Mouse (Mus musculus): ENCODE data around the gene Fxyd3. TPM values are rescaled to one million over a fixed set of nuclear protein-coding genes. Genes with fewer than 3 reads are reported as not detected.

Fxyd3 gene
- total and polyA plus RNA-seq, 2 experiments from 2014 or later = 1.5 TPM; not detected in 1

DNA sequence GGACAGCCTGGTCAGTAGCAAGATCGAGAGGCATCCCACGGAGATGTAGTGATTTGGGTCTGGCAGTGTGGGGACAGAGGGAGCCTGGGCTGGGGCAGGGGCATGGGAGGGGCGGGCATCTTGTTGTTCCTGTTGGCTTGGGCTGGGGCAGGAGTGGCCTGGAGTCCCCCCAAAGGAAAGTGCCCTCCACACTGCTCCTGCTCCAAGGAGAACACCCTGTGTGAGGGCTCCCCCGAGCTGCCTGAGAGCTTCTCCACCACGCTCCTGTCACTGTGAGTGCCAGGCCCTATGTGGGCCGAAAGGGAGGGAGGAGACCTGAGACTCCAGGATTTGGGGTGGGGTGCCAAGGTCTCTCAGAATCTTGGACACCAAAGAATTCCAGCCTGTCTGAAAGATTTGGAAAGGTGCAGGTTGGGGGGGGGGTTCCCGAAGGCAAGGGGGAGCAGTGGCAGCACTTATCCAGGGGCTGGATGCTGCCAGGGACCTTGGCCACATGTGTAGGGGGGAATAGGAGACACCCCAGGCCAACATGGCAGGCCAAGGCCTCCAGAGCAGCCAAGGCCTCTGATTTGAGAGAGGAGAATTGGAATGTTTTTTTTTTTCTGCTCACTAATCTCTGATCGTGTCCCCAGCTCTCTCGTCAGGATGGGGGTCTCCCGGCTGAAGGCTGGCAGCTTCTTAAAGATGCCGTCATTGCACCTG lies 16.4 kb downstream of the Fxyd3 start:
- H3K27ac ChIP-seq = no peak overlapping the region
- DNase-seq (ENCODE audit: low spot score) = no peak
- H3K36me3 ChIP-seq (ENCODE audit: insufficient read depth, low read length) = no peaks in the 10 kb centered on the region
- no peak for TF ChIP-seq CTCF (IDR thresholded peaks at IDR 0.05; ENCODE audit: low read depth)
- H3K9ac ChIP-seq (replicated peaks; ENCODE audit: low read length) = no peak overlapping the region
- 0 out of 2 replicates have a peak, but pooled peaks cover 3% of the 10 kb centered on the region for H3K4me1 ChIP-seq (ENCODE audit: insufficient read depth, low read length)
- no peak for ATAC-seq
- WGBS = 51% methylated on average over 11 of the region's 11 CpGs
- no peak overlapping the region for H3K4me2 ChIP-seq (ENCODE audit: low read depth, low read length)
- H3K9me3 ChIP-seq (ENCODE audit: low read length) = no peaks in the 10 kb centered on the region
- H3K4me3 ChIP-seq (ENCODE audit: low read length) = no peak overlapping the region
- H3K27me3 ChIP-seq (ENCODE audit: insufficient read depth, low read length) = no peaks in the 10 kb centered on the region

DNA sequence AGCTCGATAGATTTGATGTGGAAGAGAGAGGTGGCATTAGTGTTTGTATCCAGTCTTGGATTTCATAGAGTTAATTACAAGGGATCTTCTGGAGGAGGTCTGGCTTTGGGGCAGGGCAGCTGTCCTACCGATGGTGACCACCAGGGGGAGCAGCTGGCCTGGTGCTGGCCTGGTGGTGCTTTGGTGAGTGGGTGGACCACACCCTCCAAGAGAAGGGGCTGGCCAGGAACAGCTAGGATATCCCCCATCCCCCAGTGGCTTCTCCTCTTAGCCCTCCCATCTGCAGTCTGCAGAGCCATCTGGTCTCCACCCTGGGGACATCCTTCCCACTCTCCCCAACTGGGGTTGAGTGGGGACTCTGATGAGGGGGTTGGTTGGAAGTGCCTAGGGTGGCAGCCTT lies 17.4 kb downstream of the Fxyd3 start, which contains the start of gene Lgi4:
Gene Lgi4 (plus strand): TSS at position 235 of the 400 bp plus-strand sequence.
- H3K9me3 ChIP-seq (ENCODE audit: low read length) = no peaks in the 10 kb centered on the region
- 0 out of 2 replicates have a peak, but pooled peaks cover 3% of the 10 kb centered on the region for H3K4me1 ChIP-seq (ENCODE audit: insufficient read depth, low read length)
- DNase-seq (ENCODE audit: low spot score) (peak; percentile 72), ATAC-seq (peak; percentile 81)
- H3K4me3 ChIP-seq (ENCODE audit: low read length) = no peak within 1 kb of the TSS
- H3K9ac ChIP-seq (replicated peaks; ENCODE audit: low read length) = no peak within 1 kb of the TSS
- H3K27me3 ChIP-seq (ENCODE audit: insufficient read depth, low read length) = no peaks in the 10 kb centered on the region
- 0% methylated on average over 2 of the region's 2 CpGs for WGBS
- peak; percentile 97 for TF ChIP-seq CTCF (IDR thresholded peaks at IDR 0.05; ENCODE audit: low read depth)
- H3K4me2 ChIP-seq (ENCODE audit: low read depth, low read length) = no peak within 1 kb of the TSS
- no peak within 1 kb of the TSS for H3K27ac ChIP-seq
- H3K36me3 ChIP-seq (ENCODE audit: insufficient read depth, low read length) = no peaks in the 10 kb centered on the region

DNA sequence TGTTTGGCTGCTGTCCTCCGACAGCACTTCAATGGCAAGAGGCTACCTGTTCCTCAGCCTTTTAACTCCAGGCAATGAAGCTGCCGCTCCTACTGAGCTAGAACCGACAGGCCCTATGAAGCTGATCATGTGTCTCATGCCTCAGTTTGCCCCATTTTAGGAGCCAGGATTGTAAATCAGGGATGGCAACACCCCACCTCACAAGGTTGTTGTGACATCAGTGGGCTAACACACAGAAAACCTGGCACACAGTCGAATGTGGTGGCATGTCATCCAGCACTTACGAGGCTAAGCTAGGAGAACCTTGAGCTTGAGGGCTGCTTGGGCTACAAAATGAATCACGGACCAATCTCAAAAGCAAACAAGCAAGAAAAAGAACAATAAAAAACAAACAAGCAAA lies 18.3 kb downstream of the Fxyd3 start:
- H3K27me3 ChIP-seq (ENCODE audit: insufficient read depth, low read length) = no peaks in the 10 kb centered on the region
- no peaks in the 10 kb centered on the region for H3K9me3 ChIP-seq (ENCODE audit: low read length)
- DNase-seq (ENCODE audit: low spot score) = no peak
- no peak overlapping the region for H3K4me2 ChIP-seq (ENCODE audit: low read depth, low read length)
- ATAC-seq = no peak
- WGBS = 86% methylated on average over 6 of the region's 6 CpGs
- H3K9ac ChIP-seq (replicated peaks; ENCODE audit: low read length) = no peak overlapping the region
- H3K4me1 ChIP-seq (ENCODE audit: insufficient read depth, low read length) = 0 out of 2 replicates have a peak, but pooled peaks cover 3% of the 10 kb centered on the region
- no peaks in the 10 kb centered on the region for H3K36me3 ChIP-seq (ENCODE audit: insufficient read depth, low read length)
- TF ChIP-seq CTCF (IDR thresholded peaks at IDR 0.05; ENCODE audit: low read depth) = no peak
- no peak overlapping the region for H3K4me3 ChIP-seq (ENCODE audit: low read length)
- H3K27ac ChIP-seq = no peak overlapping the region

DNA sequence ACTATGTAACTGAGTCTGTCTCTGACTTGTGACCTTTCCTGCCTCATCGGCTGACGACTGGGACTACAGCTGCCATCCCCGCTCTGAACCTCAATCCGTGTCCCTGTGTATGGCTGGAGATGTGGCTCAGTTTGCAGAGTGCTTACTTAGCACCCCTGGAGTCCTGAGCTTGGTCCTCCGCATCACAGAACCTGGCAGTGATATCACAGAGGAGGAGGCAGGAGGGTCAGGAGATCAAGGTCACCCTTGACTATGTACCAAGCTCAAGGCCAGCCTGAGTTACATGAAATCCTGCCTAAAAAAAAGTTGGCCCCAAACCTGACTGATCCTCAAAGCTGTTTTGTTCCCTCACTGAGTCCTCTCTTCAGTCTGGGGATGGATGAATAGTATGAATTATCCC lies 18.8 kb downstream of the Fxyd3 start:
- no peak for DNase-seq (ENCODE audit: low spot score)
- Histone ChIP-seq H3K27ac (no peak overlapping the region), H3K9ac (replicated peaks; ENCODE audit: low read length) (no peak overlapping the region), H3K9me3 (ENCODE audit: low read length) (no peaks in the 10 kb centered on the region), H3K4me1 (ENCODE audit: insufficient read depth, low read length) (peaks cover 5% of the 10 kb centered on the region; the same call in 1 of the 2 replicates), H3K4me2 (ENCODE audit: low read depth, low read length) (no peak overlapping the region), H3K36me3 (ENCODE audit: insufficient read depth, low read length) (no peaks in the 10 kb centered on the region), H3K4me3 (ENCODE audit: low read length) (no peak overlapping the region), H3K27me3 (ENCODE audit: insufficient read depth, low read length) (no peaks in the 10 kb centered on the region)
- TF ChIP-seq CTCF (IDR thresholded peaks at IDR 0.05; ENCODE audit: low read depth) = no peak
- 68% methylated on average over 5 of the region's 5 CpGs for WGBS
- no peak for ATAC-seq

DNA sequence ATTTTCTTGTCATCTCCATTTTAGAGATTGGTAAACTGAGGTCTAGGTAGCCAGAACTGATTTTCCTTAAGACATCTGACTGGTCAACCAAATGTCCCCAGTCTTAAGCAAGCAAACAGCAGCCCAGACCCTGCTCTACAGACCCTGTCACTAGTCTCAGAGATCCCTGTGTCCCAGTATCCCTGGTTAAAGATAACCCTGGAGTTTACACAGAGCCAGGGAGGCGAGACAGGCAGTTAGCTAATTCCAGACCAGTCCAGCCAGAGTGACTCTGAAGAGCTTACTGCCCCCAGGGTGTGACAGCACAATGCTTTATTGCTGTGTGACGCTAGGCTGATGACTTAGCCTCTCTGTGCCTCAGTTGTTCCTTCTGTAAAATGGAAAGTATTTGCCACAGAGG lies 19.4 kb downstream of the Fxyd3 start, which contains the start of gene Fxyd1:
Gene Fxyd1 (minus strand): TSS at position 129 of the 400 bp plus-strand sequence.
- H3K27me3 ChIP-seq (ENCODE audit: insufficient read depth, low read length) = no peaks in the 10 kb centered on the region
- no peak within 1 kb of the TSS for H3K4me2 ChIP-seq (ENCODE audit: low read depth, low read length)
- ATAC-seq (no peak), DNase-seq (ENCODE audit: low spot score) (no peak)
- H3K9me3 ChIP-seq (ENCODE audit: low read length) = no peaks in the 10 kb centered on the region
- no peak for TF ChIP-seq CTCF (IDR thresholded peaks at IDR 0.05; ENCODE audit: low read depth)
- no peak within 1 kb of the TSS for H3K27ac ChIP-seq
- H3K9ac ChIP-seq (replicated peaks; ENCODE audit: low read length) = no peak within 1 kb of the TSS
- no peaks in the 10 kb centered on the region for H3K36me3 ChIP-seq (ENCODE audit: insufficient read depth, low read length)
- peaks cover 11% of the 10 kb centered on the region; the same call in 1 of the 2 replicates for H3K4me1 ChIP-seq (ENCODE audit: insufficient read depth, low read length)
- 73% methylated on average over 2 of the region's 2 CpGs for WGBS
- no peak within 1 kb of the TSS for H3K4me3 ChIP-seq (ENCODE audit: low read length)

DNA sequence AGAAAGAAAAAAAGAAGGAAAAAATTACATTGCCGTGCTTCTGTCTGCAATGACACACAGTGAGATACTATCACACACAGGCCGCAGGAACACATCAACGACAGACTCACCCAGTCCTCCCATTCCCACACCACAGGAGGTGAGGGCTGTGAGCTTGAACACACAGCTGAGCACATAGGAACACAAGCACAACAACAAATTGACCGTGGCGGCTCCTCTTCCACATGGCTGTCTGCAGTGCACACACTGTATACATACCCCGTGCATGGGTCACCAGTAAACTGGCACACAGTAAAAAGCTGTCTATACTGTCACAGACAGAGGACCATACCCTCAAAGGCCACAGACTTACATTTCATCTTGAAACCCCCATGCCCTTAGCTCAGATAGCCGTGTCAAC lies 20.1 kb downstream of the Fxyd3 start:
- Histone ChIP-seq H3K27ac (no peak overlapping the region), H3K4me3 (ENCODE audit: low read length) (no peak overlapping the region), H3K4me1 (ENCODE audit: insufficient read depth, low read length) (peaks cover 15% of the 10 kb centered on the region; the same call in 1 of the 2 replicates), H3K36me3 (ENCODE audit: insufficient read depth, low read length) (no peaks in the 10 kb centered on the region), H3K27me3 (ENCODE audit: insufficient read depth, low read length) (peaks cover 5% of the 10 kb centered on the region; the same call in 1 of the 2 replicates), H3K9ac (replicated peaks; ENCODE audit: low read length) (no peak overlapping the region), H3K4me2 (ENCODE audit: low read depth, low read length) (no peak overlapping the region), H3K9me3 (ENCODE audit: low read length) (no peaks in the 10 kb centered on the region)
- TF ChIP-seq CTCF (IDR thresholded peaks at IDR 0.05; ENCODE audit: low read depth) = no peak
- ATAC-seq (no peak), DNase-seq (ENCODE audit: low spot score) (no peak)
- WGBS = 74% methylated on average over 7 of the region's 7 CpGs

DNA sequence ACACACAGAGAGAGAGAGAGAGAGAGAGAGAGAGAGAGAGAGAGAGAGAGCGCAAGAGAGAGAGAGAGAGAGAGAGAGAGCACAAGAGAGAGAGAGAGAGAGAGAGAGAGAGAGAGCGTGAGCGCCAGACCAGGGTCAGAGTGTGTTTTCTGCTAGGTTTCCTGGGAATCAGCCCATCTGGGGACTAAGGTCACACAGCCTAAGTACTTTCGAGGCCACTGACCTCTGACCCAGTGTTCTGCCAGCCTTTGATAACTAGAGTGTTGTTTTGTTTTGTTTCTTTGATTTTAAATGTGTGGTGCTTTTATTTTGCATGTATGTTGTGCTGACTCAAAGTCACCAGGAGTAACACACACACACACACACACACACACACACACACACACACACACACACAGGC lies 20.6 kb downstream of the Fxyd3 start:
- Histone ChIP-seq H3K36me3 (ENCODE audit: insufficient read depth, low read length) (no peaks in the 10 kb centered on the region), H3K9ac (replicated peaks; ENCODE audit: low read length) (no peak overlapping the region), H3K4me3 (ENCODE audit: low read length) (no peak overlapping the region), H3K27me3 (ENCODE audit: insufficient read depth, low read length) (peaks cover 11% of the 10 kb centered on the region; the same call in 1 of the 2 replicates), H3K27ac (no peak overlapping the region), H3K4me1 (ENCODE audit: insufficient read depth, low read length) (peaks cover 20% of the 10 kb centered on the region; the same call in 1 of the 2 replicates), H3K4me2 (ENCODE audit: low read depth, low read length) (no peak overlapping the region), H3K9me3 (ENCODE audit: low read length) (no peaks in the 10 kb centered on the region)
- no peak for DNase-seq (ENCODE audit: low spot score)
- TF ChIP-seq CTCF (IDR thresholded peaks at IDR 0.05; ENCODE audit: low read depth) = no peak
- WGBS = 27% methylated on average over 2 of the region's 4 CpGs
- ATAC-seq = no peak

Data from hindbrain, postnatal 0 days (tissue).